ENCODE assay signal across 20 mouse cellular contexts in the genomic region with DNA sequence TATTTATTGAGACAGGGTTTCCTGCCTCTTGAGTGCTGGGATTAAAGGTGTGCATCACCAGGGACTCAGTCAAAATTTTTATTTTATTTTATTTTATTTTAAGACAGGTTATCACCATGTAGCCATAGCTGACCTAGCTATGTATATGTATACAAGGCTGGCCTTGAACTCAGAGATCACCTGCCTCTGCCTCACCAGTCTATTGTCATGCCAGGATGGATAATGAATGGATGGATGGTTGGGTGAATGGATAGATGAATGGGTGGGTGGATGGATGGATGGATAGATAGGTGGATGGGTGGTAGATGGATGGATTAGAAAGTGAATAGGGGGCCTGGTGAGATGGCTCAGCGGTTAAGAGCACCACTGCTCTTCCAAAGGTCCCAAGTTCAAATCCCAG. TPM values are rescaled to one million over a fixed set of nuclear protein-coding genes. Genes with fewer than 3 reads are reported as not detected.
DNase-seq lines count a peak whose midpoint lies in the region; ATAC-seq and TF ChIP-seq lines count a peak whose summit lies in the region.
"Had no signal": no experiment of that assay in that cellular context is flagged by ENCODE, and none has a peak within 500 bp of the region (broad histone marks: within the 10 kb centered on the region; RNA-seq: fewer than 3 reads in every experiment).

No protein-coding gene starts in this region.

- no peak overlapping the region for H3K9ac ChIP-seq in forebrain, embryonic 15.5 days (replicated peaks)
- H3K9ac ChIP-seq in forebrain, embryonic 13.5 days, result no peak overlapping the region
- no peak overlapping the region for H3K9ac ChIP-seq in ES-E14 (ENCODE audit: insufficient read depth, low read depth, low read length, poor library complexity, severe bottlenecking)
- H3K9ac ChIP-seq: embryonic facial prominence, embryonic 12.5 days; forebrain, postnatal 0 days had no signal

- DNase-seq in ES-E14 (ENCODE audit: low read depth, low spot score) (peak; percentile 70), ZHBTc4 (ENCODE audit: low read depth, low spot score) (peak; percentile 87)
- DNase-seq in frontal cortex, postnatal 36 days (ENCODE audit: low spot score in 2 of 2), result no peak
- DNase-seq in layer of hippocampus, postnatal 25 days (ENCODE audit: extremely low spot score in 1 of 2, low spot score in 1 of 2), result no peak
- DNase-seq: adrenal gland, adult 2 months; adrenal gland, postnatal 10 days; adrenal gland, postnatal 25 days; B cell, adult 2 months; cerebellum, adult 11 months; cerebellum, adult 18-20 months; cerebellum, adult 8-10 months; cerebellum, adult 9-11 months; cerebellum, postnatal 14 days; forebrain, postnatal 0 days had no signal

- 72% methylated on average over 1 of the region's 1 CpGs for WGBS in forebrain, embryonic 15.5 days
- WGBS in forebrain, embryonic 13.5 days, result 96% methylated on average over 1 of the region's 1 CpGs

- no peak overlapping the region for H3K4me2 ChIP-seq in forebrain, embryonic 15.5 days (replicated peaks)
- no peak overlapping the region for H3K4me2 ChIP-seq in forebrain, embryonic 13.5 days
- H3K4me2 ChIP-seq: embryonic facial prominence, embryonic 12.5 days had no signal

- H3K27me3 ChIP-seq in forebrain, embryonic 15.5 days, result no peaks in the 10 kb centered on the region
- no peaks in the 10 kb centered on the region for H3K27me3 ChIP-seq in forebrain, embryonic 13.5 days
- H3K27me3 ChIP-seq in E14TG2a.4 (ENCODE audit: insufficient read depth, low read length), result no peaks in the 10 kb centered on the region
- H3K27me3 ChIP-seq: embryonic facial prominence, embryonic 12.5 days had no signal

- no peak for ATAC-seq in forebrain, embryonic 15.5 days (replicated peaks)
- no peak for ATAC-seq in forebrain, embryonic 13.5 days
- ATAC-seq: CD4-positive, CD25-positive, alpha-beta regulatory T cell, adult 4 months; forebrain, postnatal 0 days had no signal

- peaks cover 19% of the 10 kb centered on the region for H3K4me1 ChIP-seq in forebrain, embryonic 15.5 days
- peaks cover 24% of the 10 kb centered on the region for H3K4me1 ChIP-seq in forebrain, embryonic 13.5 days
- H3K4me1 ChIP-seq in E14TG2a.4 (replicated peaks; ENCODE audit: low read depth, low read length) (peaks cover 78% of the 10 kb centered on the region), ES-E14 (ENCODE audit: control insufficient read depth in 2 of 2, insufficient read depth in 2 of 2, low read length in 2 of 2, poor library complexity in 1 of 2) (peaks cover 12 to 25% of the 10 kb centered on the region in 2 experiments)

- H3K27ac ChIP-seq in forebrain, embryonic 15.5 days (replicated peaks), result peak overlapping the region; percentile 80; the same call in 1 of the 2 replicates
- no peak overlapping the region for H3K27ac ChIP-seq in forebrain, embryonic 13.5 days
- peak overlapping the region; percentile 93; the same call in 1 of the 2 replicates for H3K27ac ChIP-seq in ES-E14 (ENCODE audit: insufficient read depth, low read depth, low read length, poor library complexity, severe bottlenecking)
- H3K27ac ChIP-seq: embryonic facial prominence, embryonic 10.5 days; embryonic facial prominence, embryonic 12.5 days had no signal

- in situ Hi-C loops in ES-E14 (cut with MboI; ENCODE audit: low sequenced_read_pairs in 2 of 2, unreplicated experiment in 2 of 2), result no loop called here

- H3K36me3 ChIP-seq in forebrain, embryonic 15.5 days, result no peaks in the 10 kb centered on the region
- no peaks in the 10 kb centered on the region for H3K36me3 ChIP-seq in forebrain, embryonic 13.5 days (ENCODE audit: poor library complexity, severe bottlenecking)
- H3K36me3 ChIP-seq in E14TG2a.4 (ENCODE audit: insufficient read depth, low read length), result no peaks in the 10 kb centered on the region
- H3K36me3 ChIP-seq in ES-E14 (ENCODE audit: control insufficient read depth, insufficient read depth, low read length, poor library complexity, severe bottlenecking), result no peaks in the 10 kb centered on the region; the same call in 1 of the 2 replicates
- H3K36me3 ChIP-seq: embryonic facial prominence, embryonic 10.5 days; embryonic facial prominence, embryonic 12.5 days had no signal

- no peak for TF ChIP-seq CTCF in E14TG2a.4 (conservative IDR thresholded peaks at IDR 0.05; ENCODE audit: low read length)

- no peaks in the 10 kb centered on the region for H3K9me3 ChIP-seq in forebrain, embryonic 15.5 days
- H3K9me3 ChIP-seq in forebrain, embryonic 13.5 days (replicated peaks), result no peaks in the 10 kb centered on the region
- H3K9me3 ChIP-seq in E14TG2a.4 (ENCODE audit: low read length) (no peaks in the 10 kb centered on the region), ES-E14 (ENCODE audit: control insufficient read depth, insufficient read depth, low read depth, low read length) (no peaks in the 10 kb centered on the region)
- H3K9me3 ChIP-seq: embryonic facial prominence, embryonic 10.5 days; embryonic facial prominence, embryonic 12.5 days had no signal

- H3K4me3 ChIP-seq in forebrain, embryonic 15.5 days, result no peak overlapping the region
- H3K4me3 ChIP-seq in forebrain, embryonic 13.5 days, result no peak overlapping the region
- H3K4me3 ChIP-seq in E14TG2a.4 (replicated peaks; ENCODE audit: low read length) (0 out of 2 replicates have a peak overlapping the region, but pooled peaks have one; percentile 27), ES-E14 (ENCODE audit: insufficient read depth in 1 of 2, low read depth in 1 of 2, low read length in 2 of 2, poor library complexity in 1 of 2, severe bottlenecking in 1 of 2) (no peak overlapping the region)
- H3K4me3 ChIP-seq: embryonic facial prominence, embryonic 10.5 days; embryonic facial prominence, embryonic 12.5 days had no signal

TF ChIP-seq in ES-E14, 5 proteins besides CTCF, POLR2A, EP300 and RAD21:
- TF ChIP-seq CHD2 (IDR thresholded peaks at IDR 0.05; ENCODE audit: low read depth, low read length), result peak; percentile 67
- TF ChIP-seq MAFK (IDR thresholded peaks at IDR 0.05; ENCODE audit: insufficient read depth, low read depth, low read length), result no peak

RNA-seq across cellular contexts. Expression of gene Arl4d, which starts 16.6 kb away (rescaled TPM):
- polyA plus RNA-seq in forebrain, embryonic 15.5 days (2015; fragmentation: Nextera tagmentation; extraction: Ambion mirVana), result 45.8 TPM in 2 replicates
- 32.5 and 40.6 TPM in 2 replicates for polyA plus RNA-seq in forebrain, embryonic 13.5 days (2015; fragmentation: Nextera tagmentation; extraction: Ambion mirVana)
- 11.2 and 13.8 TPM in 2 replicates for total RNA-seq in ES-E14 (2012; rRNA removed)
- total RNA-seq in layer of hippocampus, postnatal 25 days (2021), result 10 to 100 TPM; 10.4 to 11.9 TPM
- polyA plus RNA-seq: CD4-positive, CD25-positive, alpha-beta regulatory T cell, adult 4 months had no signal

RNA-seq across cellular contexts. Expression of gene Dhx8, which starts 50.8 kb away (rescaled TPM):
- 39.3 and 40.0 TPM in 2 replicates for polyA plus RNA-seq in forebrain, embryonic 15.5 days (2015; fragmentation: Nextera tagmentation; extraction: Ambion mirVana)
- polyA plus RNA-seq in forebrain, embryonic 13.5 days (2015; fragmentation: Nextera tagmentation; extraction: Ambion mirVana), result 39.2 and 44.8 TPM in 2 replicates
- total RNA-seq in ES-E14 (2012; rRNA removed), result 43.6 and 51.7 TPM in 2 replicates
- total RNA-seq in layer of hippocampus, postnatal 25 days (2021), result 10 to 100 TPM; 34.3 to 37.2 TPM

RNA-seq across cellular contexts. Expression of gene Rdm1, which starts 55.0 kb away (rescaled TPM):
- 31.0 and 34.6 TPM in 2 replicates for polyA plus RNA-seq in forebrain, embryonic 15.5 days (2015; fragmentation: Nextera tagmentation; extraction: Ambion mirVana)
- polyA plus RNA-seq in forebrain, embryonic 13.5 days (2015; fragmentation: Nextera tagmentation; extraction: Ambion mirVana), result 48.9 and 52.6 TPM in 2 replicates
- total RNA-seq in ES-E14 (2012; rRNA removed), result 81.1 and 99.0 TPM in 2 replicates
- 1 to 10 TPM; 8.1 to 8.2 TPM for total RNA-seq in layer of hippocampus, postnatal 25 days (2021)

Comparison
In these comparisons a context has a peak if more than half of its experiments do, and no peak if none do; other contexts are left out.
1. DNase-seq: peak in ES-E14 (single experiment) and ZHBTc4 (single experiment); none in frontal cortex, postnatal 36 days (0 of 2) and layer of hippocampus, postnatal 25 days (0 of 2).